Mouse (Mus musculus) megakaryocyte, embryonic 14.5 days (primary cell): Measurements from ENCODE around the gene Sfn.

Experiments used
- FLI1 ChIP-seq: IDR thresholded peaks from 2 replicates; pipeline ENCODE4 v1.6.1; 2012; ENCODE audit warnings: low read length, inconsistent platforms, mixed read lengths
- GATA1 ChIP-seq: IDR thresholded peaks from 3 replicates; pipeline ENCODE4 v1.6.1; 2012; ENCODE audit warnings: mixed read lengths, low read length, inconsistent platforms, borderline replicate concordance

- TF ChIP-seq GATA1 (no peak), FLI1 (no peak)
These were observed 48.2 kb upstream of the Sfn start, which contains the start of gene Zdhhc18 for GRCm38 (mm10) chr4:133649989-133650699.
